Mouse (Mus musculus) small intestine, adult 2 months (tissue): ENCODE measurements around the gene Ap1b1. TPM values are rescaled to one million over a fixed set of nuclear protein-coding genes. Genes with fewer than 3 reads are reported as not detected.

Source experiments
- H3K27ac ChIP-seq: fragments of 200-500 bp; 2 replicates; pipeline ENCODE4 v1.5.1; 2012; ENCODE audit warnings: low read depth, low read length, control low read depth, inconsistent platforms; ENCODE audit not compliant: insufficient read depth
- H3K27me3 ChIP-seq: fragments of 200-500 bp; 2 replicates; pipeline ENCODE4 v1.6.1; 2012; ENCODE audit warnings: mild to moderate bottlenecking, moderate library complexity, low read length, inconsistent platforms; ENCODE audit not compliant: control insufficient read depth, insufficient read depth
- H3K36me3 ChIP-seq: fragments of 200-500 bp; 2 replicates; pipeline ENCODE4 v1.6.1; 2012; ENCODE audit warnings: mild to moderate bottlenecking, low read length, control low read depth, inconsistent platforms; ENCODE audit not compliant: control insufficient read depth, insufficient read depth
- H3K4me1 ChIP-seq: fragments of 200-500 bp; 2 replicates; pipeline ENCODE4 v1.6.1; 2012; ENCODE audit warnings: low read length, inconsistent platforms, mixed read lengths; ENCODE audit not compliant: control insufficient read depth, insufficient read depth, insufficient read length
- H3K4me3 ChIP-seq: fragments of 200-500 bp; 2 replicates; pipeline ENCODE4 v1.5.1; 2012; ENCODE audit warnings: low read depth, mild to moderate bottlenecking, control low read depth, inconsistent platforms, low read length, moderate library complexity
- CTCF ChIP-seq: fragments of 200-500 bp; IDR thresholded peaks from 2 replicates; pipeline ENCODE4 v1.5.1; 2012; ENCODE audit warnings: low read depth, mild to moderate bottlenecking, control low read depth, inconsistent platforms, low read length, moderate library complexity, mixed read lengths; ENCODE audit not compliant: insufficient replicate concordance, insufficient read length; ENCODE audit errors: extremely low read depth
- POLR2A ChIP-seq: fragments of 200-500 bp; IDR thresholded peaks from 2 replicates; pipeline ENCODE4 v1.6.1; 2012; ENCODE audit warnings: low read depth, mild to moderate bottlenecking, control low read depth, inconsistent platforms, low read length, moderate library complexity
- WGBS: fragments of 180-500 bp; shearing (Covaris S2); methylation state at CpG from one replicate; pipeline ENCODE4 v1.1.7; 2018; 5-methylcytosine and 5-hydroxymethylcytosine counted together
- polyA plus RNA-seq: library from polyadenylated mRNA; depleted of rRNA; stranded (reverse); fragments of >200 nt; gene quantifications from 2 replicates; pipeline ENCODE4 v1.2.3, GENCODE M21; 2012

Ap1b1 gene
- polyA plus RNA-seq, 1 experiment, result 96.1 TPM

- Histone ChIP-seq H3K27me3 (no peaks in the 10 kb centered on the region), H3K36me3 (peaks cover 43% of the 10 kb centered on the region), H3K27ac (no peak overlapping the region), H3K4me1 (no peaks in the 10 kb centered on the region; the same call in 1 of the 2 replicates), H3K4me3 (no peak overlapping the region)
- WGBS, result 83% methylated on average over 1 of the region's 1 CpGs
- TF ChIP-seq CTCF (no peak), POLR2A (no peak)
Observed at GRCm38 (mm10) chr11:5010205-5010604, 23.6 kb downstream of the Ap1b1 start.

- WGBS, result 77% methylated on average over 1 of the region's 1 CpGs
- TF ChIP-seq POLR2A (no peak), CTCF (no peak)
- H3K36me3 ChIP-seq, result peaks cover 53% of the 10 kb centered on the region
- no peak overlapping the region for H3K27ac ChIP-seq
- H3K27me3 ChIP-seq, result no peaks in the 10 kb centered on the region
- no peaks in the 10 kb centered on the region for H3K4me1 ChIP-seq
- H3K4me3 ChIP-seq, result no peak overlapping the region
Observed at GRCm38 (mm10) chr11:5011480-5011879, 24.9 kb downstream of the Ap1b1 start.

DNA sequence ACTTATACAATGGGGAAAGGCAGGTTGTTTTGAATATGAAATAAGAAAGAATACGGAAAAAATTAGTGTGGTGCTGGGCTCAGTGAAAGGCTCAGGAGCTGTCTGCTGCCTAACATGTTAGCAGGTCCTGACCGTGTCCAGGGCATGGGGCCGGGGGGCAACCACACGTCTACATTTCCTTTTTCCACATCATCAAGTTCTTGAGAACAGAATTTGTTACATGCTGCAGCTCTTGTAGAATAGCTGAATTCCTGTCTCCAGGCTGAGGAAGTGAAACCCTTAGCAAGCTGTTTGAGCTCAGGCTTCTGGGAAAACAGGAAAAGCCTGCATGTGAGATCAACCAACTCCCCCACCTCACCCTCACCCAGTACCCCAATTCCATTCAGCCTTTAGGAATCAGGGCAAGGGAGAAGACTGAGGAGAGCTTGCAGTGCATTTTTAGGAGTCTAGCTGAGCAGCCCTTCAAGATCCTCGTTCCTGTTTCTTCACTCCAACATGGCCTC lies 25.6 kb downstream of the Ap1b1 start:
- no peaks in the 10 kb centered on the region for H3K4me1 ChIP-seq
- H3K27me3 ChIP-seq, result no peaks in the 10 kb centered on the region
- WGBS, result 83% methylated on average over 5 of the region's 5 CpGs
- no peak overlapping the region for H3K27ac ChIP-seq
- TF ChIP-seq CTCF (no peak), POLR2A (no peak)
- no peak overlapping the region for H3K4me3 ChIP-seq
- H3K36me3 ChIP-seq, result peaks cover 59% of the 10 kb centered on the region

GRCm38 (mm10) chr11:5015720-5016119 lies 29.1 kb downstream of the Ap1b1 start:
- H3K27ac ChIP-seq, result no peak overlapping the region
- no peaks in the 10 kb centered on the region for H3K27me3 ChIP-seq
- H3K4me1 ChIP-seq, result no peaks in the 10 kb centered on the region
- H3K4me3 ChIP-seq, result no peak overlapping the region
- TF ChIP-seq CTCF (peak; percentile 61; the same call in 1 of the 2 replicates), POLR2A (no peak)
- H3K36me3 ChIP-seq, result peaks cover 82% of the 10 kb centered on the region
- 60% methylated on average over 2 of the region's 2 CpGs for WGBS

DNA sequence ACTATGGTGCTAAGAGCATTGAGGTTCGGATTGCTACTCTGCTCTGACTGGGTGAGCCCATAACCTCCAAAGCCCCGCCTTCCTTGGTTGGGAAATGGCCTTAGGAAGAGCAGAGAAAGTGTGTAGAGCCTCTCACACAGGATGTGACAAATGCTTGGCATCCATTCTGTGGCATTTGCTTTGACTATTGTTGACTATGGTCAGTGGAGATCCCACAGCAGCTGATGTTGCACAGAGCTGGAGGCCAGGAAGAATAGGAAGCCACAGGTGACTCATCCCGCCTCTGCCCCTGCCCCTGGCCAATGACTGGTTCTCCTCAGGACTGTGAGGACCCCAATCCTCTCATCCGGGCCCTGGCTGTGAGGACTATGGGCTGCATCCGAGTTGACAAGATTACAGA lies 29.7 kb downstream of the Ap1b1 start:
- no peaks in the 10 kb centered on the region for H3K4me1 ChIP-seq
- TF ChIP-seq CTCF (no peak), POLR2A (no peak)
- 90% methylated on average over 5 of the region's 5 CpGs for WGBS

DNA sequence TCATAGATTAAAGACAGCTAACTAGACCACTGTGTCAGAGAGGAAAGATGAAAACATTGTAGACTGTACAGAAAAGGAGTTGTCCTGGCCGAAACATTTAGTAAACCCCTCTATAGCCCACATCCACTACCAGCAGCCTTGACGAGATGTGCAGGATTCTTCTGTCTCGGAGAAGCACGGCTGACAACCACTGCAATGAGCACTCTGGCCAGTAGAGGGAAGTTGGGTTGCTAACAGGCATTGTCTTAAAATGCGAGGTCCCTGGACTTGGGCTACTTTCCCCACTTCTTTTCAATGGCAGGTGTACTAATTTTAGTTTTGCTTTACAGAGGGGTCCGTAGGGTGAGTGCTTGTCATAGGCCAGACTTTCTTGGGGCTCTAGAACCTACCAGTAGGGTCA lies 30.9 kb downstream of the Ap1b1 start:
- no peak overlapping the region for H3K27ac ChIP-seq
- H3K4me3 ChIP-seq, result no peak overlapping the region
- H3K36me3 ChIP-seq, result peaks cover 77% of the 10 kb centered on the region
- no peaks in the 10 kb centered on the region for H3K4me1 ChIP-seq
- TF ChIP-seq POLR2A, result no peak
- peak; percentile 28; the same call in 1 of the 2 replicates for TF ChIP-seq CTCF
- 69% methylated on average over 6 of the region's 6 CpGs for WGBS
- H3K27me3 ChIP-seq, result no peaks in the 10 kb centered on the region

More for the DNA sequence above, 29.7 kb downstream of the Ap1b1 start:
- Histone ChIP-seq H3K36me3 (peaks cover 82% of the 10 kb centered on the region), H3K27me3 (no peaks in the 10 kb centered on the region), H3K4me3 (no peak overlapping the region), H3K27ac (no peak overlapping the region)

GRCm38 (mm10) chr11:5025108-5025507 lies 38.5 kb downstream of the Ap1b1 start:
- Histone ChIP-seq H3K4me1 (no peaks in the 10 kb centered on the region), H3K4me3 (no peak overlapping the region), H3K27me3 (no peaks in the 10 kb centered on the region), H3K36me3 (peaks cover 74% of the 10 kb centered on the region), H3K27ac (no peak overlapping the region)
- 94% methylated on average over 1 of the region's 1 CpGs for WGBS
- TF ChIP-seq POLR2A, result no peak
- TF ChIP-seq CTCF, result no peak
